Mouse (Mus musculus): Measurements from ENCODE around the gene Zfhx2.

DNA sequence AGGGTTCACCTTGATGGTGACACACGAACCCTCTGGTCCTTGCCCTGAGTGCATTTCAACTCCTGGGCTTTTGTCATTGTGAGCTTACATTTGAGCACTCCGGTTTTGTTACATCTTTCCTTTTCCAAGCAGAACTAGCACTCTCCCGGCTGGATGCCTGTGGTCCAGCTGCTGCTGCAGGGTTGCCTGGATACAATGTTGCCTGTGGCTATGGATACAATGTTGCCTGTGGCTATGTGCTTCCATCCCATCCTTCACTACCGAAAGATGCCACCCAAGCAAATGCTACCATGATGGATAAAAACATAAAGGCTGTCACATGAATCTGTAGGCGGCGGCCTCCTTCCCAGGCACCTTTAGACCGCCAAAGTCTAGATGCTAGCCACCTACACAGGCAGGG lies 34.4 kb upstream of the Zfhx2 start:
- no peak for TF ChIP-seq GATA1 (IDR thresholded peaks at IDR 0.05; ENCODE audit: borderline replicate concordance, low read length)
- no peak for TF ChIP-seq FLI1 (IDR thresholded peaks at IDR 0.05; ENCODE audit: low read length)

Measured in megakaryocyte, embryonic 14.5 days (primary cell).